Mouse (Mus musculus): ENCODE data around the gene Wdr48. TPM values are rescaled to one million over a fixed set of nuclear protein-coding genes. Genes with fewer than 3 reads are reported as not detected.
A peak's percentile ranks its signal among the peaks of the same experiment; 100 is the strongest.

Wdr48 gene
- polyA plus RNA-seq, 1 experiment from 2014 or later = 36.1 TPM

DNA sequence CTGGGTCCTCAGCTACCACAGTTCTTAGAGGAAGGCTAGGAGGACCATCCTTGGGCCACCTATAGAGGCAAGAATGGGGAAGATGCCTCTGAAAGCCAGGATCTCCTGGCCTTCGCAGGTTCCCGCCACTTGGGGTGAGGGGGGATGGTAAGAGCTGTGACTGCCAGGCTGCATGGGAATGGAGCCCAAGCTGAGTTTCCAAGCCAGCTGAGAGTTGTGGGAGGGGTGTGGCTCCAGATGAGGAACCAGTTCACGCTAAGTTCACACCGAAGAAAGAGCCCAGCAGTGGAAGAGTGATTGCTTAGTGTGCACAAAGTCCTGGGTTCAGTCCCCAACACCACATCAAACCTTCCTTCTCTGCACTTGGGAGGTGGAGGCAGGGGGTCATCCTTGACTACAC, 67.5 kb downstream of the Wdr48 start:
- 67% methylated on average over 4 of the region's 4 CpGs for WGBS
- Histone ChIP-seq H3K9me3 (ENCODE audit: control insufficient read depth, low read length) (no peaks in the 10 kb centered on the region), H3K4me3 (ENCODE audit: control insufficient read depth in 1 of 2, insufficient read depth in 1 of 2, low read depth in 1 of 2, low read length in 2 of 2) (no peak overlapping the region), H3K27me3 (ENCODE audit: control insufficient read depth, insufficient read depth, low read length) (no peaks in the 10 kb centered on the region), H3K9ac (ENCODE audit: low read length) (no peak overlapping the region), H3K36me3 (ENCODE audit: control insufficient read depth, insufficient read depth, low read length) (no peaks in the 10 kb centered on the region), H3K4me1 (ENCODE audit: control insufficient read depth in 2 of 2, insufficient read depth in 2 of 2, low read length in 2 of 2) (peaks cover 10 to 19% of the 10 kb centered on the region in 2 experiments; a peak in 3 of 4 replicates), H3K27ac (replicated peaks in 1 of 2; ENCODE audit: control insufficient read depth in 1 of 2, insufficient read depth in 1 of 2, low read depth in 2 of 2, low read length in 2 of 2) (no peak overlapping the region), H3K4me2 (ENCODE audit: low read length) (peak overlapping the region; percentile 55)
- no peak for ATAC-seq (ENCODE audit: insufficient number of reproducible peaks, insufficient read depth, low FRiP score, low read depth)

DNA sequence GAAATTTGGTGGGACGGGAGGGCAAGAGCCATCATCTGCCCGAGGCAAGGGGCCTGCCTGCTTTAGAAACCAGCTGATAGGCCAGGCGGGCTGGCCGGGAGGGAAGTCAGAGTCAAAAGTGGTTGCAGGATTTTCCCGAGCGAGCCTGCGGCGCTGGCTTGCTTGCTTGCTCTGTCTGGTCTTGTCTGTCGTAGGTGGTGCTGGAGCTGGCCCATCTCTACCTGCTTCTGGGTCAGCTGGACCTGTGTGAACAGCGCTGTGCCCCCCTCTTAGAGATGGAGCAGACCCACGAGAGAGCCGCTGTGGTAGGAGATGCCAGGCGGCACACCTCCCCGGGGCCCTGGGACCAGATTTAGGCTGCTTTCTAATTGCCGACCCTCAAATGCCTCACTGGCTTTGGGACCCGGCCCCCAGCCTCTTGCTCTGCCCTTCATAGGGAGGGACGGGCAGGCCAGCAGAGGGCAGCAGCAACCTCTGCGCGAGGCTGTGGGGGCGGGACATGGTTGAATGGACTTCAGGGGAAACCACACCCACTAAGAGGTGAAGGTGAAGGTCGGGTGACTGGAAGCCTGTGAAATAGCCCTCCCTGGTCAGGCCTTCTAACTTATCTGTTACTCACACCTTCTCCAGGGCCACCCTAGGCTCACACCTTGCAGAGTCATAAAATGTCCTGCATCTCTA, 68.4 kb downstream of the Wdr48 start:
- Histone ChIP-seq H3K4me3 (ENCODE audit: control insufficient read depth in 1 of 2, insufficient read depth in 1 of 2, low read depth in 1 of 2, low read length in 2 of 2) (peak overlapping the region; percentile 15 to 30), H3K9ac (ENCODE audit: low read length) (peak overlapping the region; percentile 63), H3K27me3 (ENCODE audit: control insufficient read depth, insufficient read depth, low read length) (no peaks in the 10 kb centered on the region), H3K9me3 (ENCODE audit: control insufficient read depth, low read length) (no peaks in the 10 kb centered on the region), H3K27ac (replicated peaks in 1 of 2; ENCODE audit: control insufficient read depth in 1 of 2, insufficient read depth in 1 of 2, low read depth in 2 of 2, low read length in 2 of 2) (peak overlapping the region; percentile 26 to 76; a peak in 2 of 4 replicates), H3K4me1 (ENCODE audit: control insufficient read depth in 2 of 2, insufficient read depth in 2 of 2, low read length in 2 of 2) (peaks cover 10 to 19% of the 10 kb centered on the region in 2 experiments; a peak in 3 of 4 replicates), H3K4me2 (ENCODE audit: low read length) (peak overlapping the region; percentile 55), H3K36me3 (ENCODE audit: control insufficient read depth, insufficient read depth, low read length) (no peaks in the 10 kb centered on the region)
- WGBS = 5% methylated on average over 21 of the region's 21 CpGs
- peak; percentile 61; the same call in 1 of the 2 replicates for ATAC-seq (ENCODE audit: insufficient number of reproducible peaks, insufficient read depth, low FRiP score, low read depth)

DNA sequence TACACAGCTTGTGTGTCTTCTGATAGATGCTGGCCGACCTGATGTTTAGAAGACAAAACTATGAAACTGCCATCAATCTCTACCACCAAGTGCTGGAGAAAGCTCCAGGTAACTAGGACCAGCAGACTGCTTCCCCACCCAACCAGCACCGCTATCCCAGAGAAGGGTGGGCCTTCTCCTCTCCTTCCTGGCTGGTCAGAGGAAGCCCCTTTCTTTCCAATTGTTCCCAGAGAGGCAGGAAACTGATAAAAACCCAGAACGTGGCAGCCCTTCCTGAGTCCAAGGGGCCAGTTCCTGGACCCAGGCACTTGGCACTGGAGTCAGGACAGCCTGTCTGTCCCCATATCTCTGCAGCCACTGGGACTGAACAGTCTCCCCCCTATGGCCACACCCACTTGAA, 69.5 kb downstream of the Wdr48 start:
- H3K27me3 ChIP-seq (ENCODE audit: control insufficient read depth, insufficient read depth, low read length) = no peaks in the 10 kb centered on the region
- peak overlapping the region; percentile 27; the same call in 1 of the 2 replicates for H3K4me2 ChIP-seq (ENCODE audit: low read length)
- peak overlapping the region; percentile 62 to 76 for H3K27ac ChIP-seq (replicated peaks in 1 of 2; ENCODE audit: control insufficient read depth in 1 of 2, insufficient read depth in 1 of 2, low read depth in 2 of 2, low read length in 2 of 2)
- peaks cover 10 to 24% of the 10 kb centered on the region in 2 experiments; a peak in 3 of 4 replicates for H3K4me1 ChIP-seq (ENCODE audit: control insufficient read depth in 2 of 2, insufficient read depth in 2 of 2, low read length in 2 of 2)
- no peaks in the 10 kb centered on the region for H3K36me3 ChIP-seq (ENCODE audit: control insufficient read depth, insufficient read depth, low read length)
- H3K9ac ChIP-seq (ENCODE audit: low read length) = no peak overlapping the region
- no peaks in the 10 kb centered on the region for H3K9me3 ChIP-seq (ENCODE audit: control insufficient read depth, low read length)
- 0 out of 4 replicates have a peak overlapping the region, but pooled peaks of 1 of the 2 experiments have one; percentile 6 for H3K4me3 ChIP-seq (ENCODE audit: control insufficient read depth in 1 of 2, insufficient read depth in 1 of 2, low read depth in 1 of 2, low read length in 2 of 2)
- ATAC-seq (ENCODE audit: insufficient number of reproducible peaks, insufficient read depth, low FRiP score, low read depth) = 0 out of 2 replicates have a peak, but pooled peaks have one; percentile 25
- 42% methylated on average over 3 of the region's 3 CpGs for WGBS

- Histone ChIP-seq H3K27me3 (ENCODE audit: control insufficient read depth, insufficient read depth, low read length) (no peaks in the 10 kb centered on the region), H3K9me3 (ENCODE audit: control insufficient read depth, low read length) (no peaks in the 10 kb centered on the region), H3K27ac (replicated peaks in 1 of 2; ENCODE audit: control insufficient read depth in 1 of 2, insufficient read depth in 1 of 2, low read depth in 2 of 2, low read length in 2 of 2) (no peak overlapping the region), H3K9ac (ENCODE audit: low read length) (no peak overlapping the region), H3K4me1 (ENCODE audit: control insufficient read depth in 2 of 2, insufficient read depth in 2 of 2, low read length in 2 of 2) (peaks cover 14 to 33% of the 10 kb centered on the region in 2 experiments), H3K4me2 (ENCODE audit: low read length) (no peak overlapping the region), H3K4me3 (ENCODE audit: control insufficient read depth in 1 of 2, insufficient read depth in 1 of 2, low read depth in 1 of 2, low read length in 2 of 2) (no peak overlapping the region), H3K36me3 (ENCODE audit: control insufficient read depth, insufficient read depth, low read length) (no peaks in the 10 kb centered on the region)
- WGBS = 70% methylated on average over 3 of the region's 3 CpGs
- ATAC-seq (ENCODE audit: insufficient number of reproducible peaks, insufficient read depth, low FRiP score, low read depth) = no peak
Measured at GRCm38 (mm10) chr9:119965186-119965585, 70.5 kb downstream of the Wdr48 start.

DNA sequence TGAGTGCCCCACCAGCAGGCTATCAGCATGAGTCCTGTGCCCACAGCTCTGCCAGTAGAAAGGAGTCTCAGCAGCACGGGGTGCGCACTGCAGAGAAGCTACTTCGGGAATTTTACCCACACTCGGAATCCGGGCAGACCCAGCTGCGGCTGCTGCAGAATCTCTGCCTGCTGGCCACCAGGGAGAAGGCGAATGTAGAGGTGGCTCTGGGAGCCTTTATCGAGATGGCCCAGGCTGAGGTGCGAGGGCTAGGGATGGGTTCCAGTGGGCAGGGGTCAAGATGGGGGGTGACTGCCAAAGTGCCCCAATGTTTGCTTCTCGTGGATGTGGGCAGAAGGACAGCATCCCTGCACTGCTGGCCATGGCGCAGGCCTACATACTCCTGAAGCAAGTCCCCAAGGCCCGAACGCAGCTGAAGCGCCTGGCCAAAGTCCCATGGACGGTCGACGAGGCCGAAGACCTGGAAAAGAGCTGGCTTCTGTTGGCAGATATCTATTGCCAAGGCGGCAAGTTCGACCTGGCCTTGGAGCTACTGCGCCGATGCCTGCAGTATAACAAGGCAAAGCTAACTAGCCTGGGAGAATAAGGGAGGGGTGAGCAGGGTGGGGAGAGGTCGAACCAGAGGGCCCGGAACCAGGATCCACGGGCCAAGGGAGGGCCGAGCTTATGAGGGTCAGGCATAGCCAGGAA, 71.7 kb downstream of the Wdr48 start:
- no peaks in the 10 kb centered on the region for H3K27me3 ChIP-seq (ENCODE audit: control insufficient read depth, insufficient read depth, low read length)
- no peak overlapping the region for H3K27ac ChIP-seq (replicated peaks in 1 of 2; ENCODE audit: control insufficient read depth in 1 of 2, insufficient read depth in 1 of 2, low read depth in 2 of 2, low read length in 2 of 2)
- ATAC-seq (ENCODE audit: insufficient number of reproducible peaks, insufficient read depth, low FRiP score, low read depth) = no peak
- H3K4me3 ChIP-seq (ENCODE audit: control insufficient read depth in 1 of 2, insufficient read depth in 1 of 2, low read depth in 1 of 2, low read length in 2 of 2) = no peak overlapping the region
- peaks cover 4% of the 10 kb centered on the region for H3K36me3 ChIP-seq (ENCODE audit: control insufficient read depth, insufficient read depth, low read length)
- H3K4me1 ChIP-seq (ENCODE audit: control insufficient read depth in 2 of 2, insufficient read depth in 2 of 2, low read length in 2 of 2) = peaks cover 23 to 45% of the 10 kb centered on the region in 2 experiments
- H3K9me3 ChIP-seq (ENCODE audit: control insufficient read depth, low read length) = no peaks in the 10 kb centered on the region
- 86% methylated on average over 26 of the region's 26 CpGs for WGBS
- H3K9ac ChIP-seq (ENCODE audit: low read length) = no peak overlapping the region
- H3K4me2 ChIP-seq (ENCODE audit: low read length) = no peak overlapping the region

DNA sequence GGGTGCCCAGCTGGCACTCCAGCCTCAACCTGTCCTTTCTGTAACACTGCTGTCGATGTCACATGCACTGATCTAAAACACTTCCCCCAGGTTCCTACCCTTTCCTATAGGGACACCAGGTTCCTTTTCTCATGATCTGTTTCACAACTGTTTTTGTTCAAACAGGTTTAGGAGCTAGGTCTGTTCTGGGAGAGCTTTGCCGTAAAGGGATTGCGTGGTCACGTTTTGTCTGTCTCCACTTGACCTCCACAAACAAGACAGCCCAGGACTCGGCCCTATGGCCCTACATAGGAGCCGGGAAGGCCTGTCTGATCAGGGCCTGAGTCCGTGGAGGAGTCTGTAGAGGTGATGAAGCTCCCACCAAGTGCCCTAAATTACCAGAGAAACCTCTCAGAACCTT, 75.1 kb downstream of the Wdr48 start:
- WGBS = 79% methylated on average over 7 of the region's 7 CpGs
- H3K4me2 ChIP-seq (ENCODE audit: low read length) = no peak overlapping the region
- ATAC-seq (ENCODE audit: insufficient number of reproducible peaks, insufficient read depth, low FRiP score, low read depth) = no peak
- H3K4me3 ChIP-seq (ENCODE audit: control insufficient read depth in 1 of 2, insufficient read depth in 1 of 2, low read depth in 1 of 2, low read length in 2 of 2) = no peak overlapping the region
- H3K9ac ChIP-seq (ENCODE audit: low read length) = no peak overlapping the region
- H3K9me3 ChIP-seq (ENCODE audit: control insufficient read depth, low read length) = no peaks in the 10 kb centered on the region
- peak overlapping the region in 1 of 2 experiments; percentile 47; a peak in 1 of 4 replicates for H3K27ac ChIP-seq (replicated peaks in 1 of 2; ENCODE audit: control insufficient read depth in 1 of 2, insufficient read depth in 1 of 2, low read depth in 2 of 2, low read length in 2 of 2)
- peaks cover 34% of the 10 kb centered on the region for H3K36me3 ChIP-seq (ENCODE audit: control insufficient read depth, insufficient read depth, low read length)
- H3K27me3 ChIP-seq (ENCODE audit: control insufficient read depth, insufficient read depth, low read length) = no peaks in the 10 kb centered on the region
- H3K4me1 ChIP-seq (ENCODE audit: control insufficient read depth in 2 of 2, insufficient read depth in 2 of 2, low read length in 2 of 2) = peaks cover 13 to 27% of the 10 kb centered on the region in 2 experiments

DNA sequence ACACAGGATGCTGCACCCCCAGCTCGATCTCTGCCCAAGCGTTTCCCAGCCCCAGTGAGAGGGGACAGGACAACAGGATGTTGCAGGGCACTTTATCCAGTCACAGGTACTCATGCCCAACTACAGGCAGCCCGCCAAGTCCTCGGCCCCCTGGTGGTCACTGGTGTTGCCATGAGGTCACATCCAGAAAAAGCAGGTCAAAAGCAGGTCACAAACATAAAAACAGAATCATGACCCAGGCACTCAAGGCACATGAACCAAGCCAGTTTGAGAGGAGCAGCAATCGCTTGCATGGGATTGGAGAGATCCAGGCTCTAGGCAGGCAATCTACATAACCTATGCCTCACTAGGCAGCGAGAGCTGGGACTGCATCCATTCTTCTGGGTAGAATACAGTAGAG, 75.5 kb downstream of the Wdr48 start:
- Histone ChIP-seq H3K27ac (replicated peaks in 1 of 2; ENCODE audit: control insufficient read depth in 1 of 2, insufficient read depth in 1 of 2, low read depth in 2 of 2, low read length in 2 of 2) (peak overlapping the region; percentile 4 to 49; a peak in 1 of 4 replicates), H3K4me2 (ENCODE audit: low read length) (no peak overlapping the region), H3K4me1 (ENCODE audit: control insufficient read depth in 2 of 2, insufficient read depth in 2 of 2, low read length in 2 of 2) (peaks cover 13 to 27% of the 10 kb centered on the region in 2 experiments), H3K27me3 (ENCODE audit: control insufficient read depth, insufficient read depth, low read length) (no peaks in the 10 kb centered on the region), H3K36me3 (ENCODE audit: control insufficient read depth, insufficient read depth, low read length) (peaks cover 37% of the 10 kb centered on the region), H3K4me3 (ENCODE audit: control insufficient read depth in 1 of 2, insufficient read depth in 1 of 2, low read depth in 1 of 2, low read length in 2 of 2) (no peak overlapping the region), H3K9me3 (ENCODE audit: control insufficient read depth, low read length) (no peaks in the 10 kb centered on the region), H3K9ac (ENCODE audit: low read length) (peak overlapping the region; percentile 17; the same call in 1 of the 2 replicates)
- WGBS = 33% methylated on average over 6 of the region's 6 CpGs
- ATAC-seq (ENCODE audit: insufficient number of reproducible peaks, insufficient read depth, low FRiP score, low read depth) = no peak
